Mouse (Mus musculus): ENCODE measurements around the gene Lrmda. TPM values are rescaled to one million over a fixed set of nuclear protein-coding genes. Genes with fewer than 3 reads are reported as not detected.

Lrmda gene
- total and polyA plus RNA-seq, 3 experiments: 5.1 to 5.9 TPM; not detected in 1

DNA sequence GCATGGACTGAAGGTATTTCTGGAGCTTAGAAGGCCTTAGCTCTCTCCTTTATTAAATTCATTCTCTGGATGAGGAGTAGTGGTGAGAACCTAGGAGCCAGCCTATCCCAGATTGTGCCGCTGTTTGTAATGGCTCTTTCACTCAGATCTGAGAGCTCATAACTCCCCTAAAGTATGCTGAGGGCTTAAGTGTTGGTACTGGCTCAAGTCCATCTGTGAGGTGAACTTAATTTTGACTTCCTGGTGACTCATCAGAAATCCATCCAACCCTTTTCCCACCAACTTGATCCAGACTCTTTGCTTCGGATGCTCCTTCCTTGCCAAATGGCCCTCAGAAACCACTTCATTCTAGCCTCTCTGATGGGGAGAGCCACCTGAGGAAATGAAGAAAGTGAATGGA lies 910.1 kb downstream of the Lrmda start:
- H3K27ac ChIP-seq (ENCODE audit: control insufficient read depth, low read depth, low read length): peak overlapping the region; percentile 65
- no peaks in the 10 kb centered on the region for H3K9me3 ChIP-seq (replicated peaks; ENCODE audit: insufficient read depth, low read length)
- H3K27me3 ChIP-seq (ENCODE audit: control insufficient read depth in 1 of 2, insufficient read depth in 2 of 2, low read length in 2 of 2): no peaks in the 10 kb centered on the region
- no peak overlapping the region; the same call in 1 of the 2 replicates for H3K9ac ChIP-seq (ENCODE audit: control insufficient read depth, low read depth, low read length, poor library complexity, severe bottlenecking)
- H3K79me2 ChIP-seq (ENCODE audit: control insufficient read depth, insufficient read depth, low read length, poor library complexity): no peaks in the 10 kb centered on the region
- no peak overlapping the region for H3K4me3 ChIP-seq (ENCODE audit: control insufficient read depth in 1 of 2, insufficient read depth in 1 of 2, low read depth in 2 of 2, low read length in 2 of 2)
- no peak for DNase-seq (ENCODE audit: low read depth, low spot score)
- peaks cover 21 to 25% of the 10 kb centered on the region in 2 experiments for H3K4me1 ChIP-seq (ENCODE audit: control insufficient read depth in 1 of 2, insufficient read depth in 2 of 2, low read length in 2 of 2)
- peaks cover 0 to 38% of the 10 kb centered on the region in 2 experiments; a peak in 2 of 4 replicates for H3K36me3 ChIP-seq (ENCODE audit: control insufficient read depth in 1 of 2, insufficient read depth in 2 of 2, low read length in 2 of 2)
- TF ChIP-seq E2F4 (IDR thresholded peaks at IDR 0.05; ENCODE audit: borderline replicate concordance, low read depth, low read length) (no peak), MXI1 (IDR thresholded peaks at IDR 0.05; ENCODE audit: low read depth, low read length) (no peak), MEF2A (IDR thresholded peaks at IDR 0.05; ENCODE audit: extremely low read depth, insufficient replicate concordance, low read depth, low read length, poor library complexity, severe bottlenecking) (no peak), MAZ (IDR thresholded peaks at IDR 0.05; ENCODE audit: low read depth, low read length) (no peak), ZKSCAN1 (IDR thresholded peaks at IDR 0.05; ENCODE audit: low read depth, low read length) (no peak), GATA1 (IDR thresholded peaks at IDR 0.05; ENCODE audit: low read depth, low read length) (no peak), POLR2A (IDR thresholded peaks at IDR 0.05; ENCODE audit: control insufficient read depth in 1 of 2, insufficient read depth in 1 of 2, low read depth in 1 of 2, low read length in 2 of 2, poor library complexity in 1 of 2) (no peak), USF1 (IDR thresholded peaks at IDR 0.05; ENCODE audit: low read depth, low read length) (no peak), CHD1 (IDR thresholded peaks at IDR 0.05; ENCODE audit: low read depth, low read length) (no peak), CTCF (IDR thresholded peaks at IDR 0.05 in 2 of 3, conservative IDR thresholded peaks at IDR 0.05 in 1 of 3; ENCODE audit: control insufficient read depth in 1 of 3, insufficient read depth in 1 of 3, low read depth in 2 of 3, low read length in 3 of 3, poor library complexity in 1 of 3, severe bottlenecking in 1 of 3) (no peak), MYC (IDR thresholded peaks at IDR 0.05; ENCODE audit: low read depth, low read length) (no peak), SMC3 (IDR thresholded peaks at IDR 0.05; ENCODE audit: low read depth, low read length) (no peak)

- Histone ChIP-seq H3K27me3 (ENCODE audit: control insufficient read depth in 1 of 2, insufficient read depth in 2 of 2, low read length in 2 of 2) (no peaks in the 10 kb centered on the region), H3K36me3 (ENCODE audit: control insufficient read depth in 1 of 2, insufficient read depth in 2 of 2, low read length in 2 of 2) (peaks cover 0 to 38% of the 10 kb centered on the region in 2 experiments; a peak in 2 of 4 replicates), H3K4me3 (ENCODE audit: control insufficient read depth in 1 of 2, insufficient read depth in 1 of 2, low read depth in 2 of 2, low read length in 2 of 2) (no peak overlapping the region), H3K27ac (ENCODE audit: control insufficient read depth, low read depth, low read length) (no peak overlapping the region), H3K4me1 (ENCODE audit: control insufficient read depth in 1 of 2, insufficient read depth in 2 of 2, low read length in 2 of 2) (peaks cover 21 to 25% of the 10 kb centered on the region in 2 experiments), H3K9me3 (replicated peaks; ENCODE audit: insufficient read depth, low read length) (no peaks in the 10 kb centered on the region), H3K9ac (ENCODE audit: control insufficient read depth, low read depth, low read length, poor library complexity, severe bottlenecking) (no peak overlapping the region), H3K79me2 (ENCODE audit: control insufficient read depth, insufficient read depth, low read length, poor library complexity) (no peaks in the 10 kb centered on the region)
- DNase-seq (ENCODE audit: low read depth, low spot score): no peak
- no peak for TF ChIP-seq EP300 (IDR thresholded peaks at IDR 0.05; ENCODE audit: low read depth in 1 of 2, low read length in 2 of 2)
- no peak for TF ChIP-seq CHD1 (IDR thresholded peaks at IDR 0.05; ENCODE audit: low read depth, low read length)
- no peak for TF ChIP-seq POLR2AphosphoS5 (IDR thresholded peaks at IDR 0.05; ENCODE audit: borderline replicate concordance, low read depth, low read length)
- TF ChIP-seq MYC (IDR thresholded peaks at IDR 0.05; ENCODE audit: low read depth, low read length): no peak
Measured at GRCm38 (mm10) chr14:22930488-22931046, 911.1 kb downstream of the Lrmda start.
